Mouse (Mus musculus): ENCODE measurements around the gene Ddx54.

Ddx54 gene

DNA sequence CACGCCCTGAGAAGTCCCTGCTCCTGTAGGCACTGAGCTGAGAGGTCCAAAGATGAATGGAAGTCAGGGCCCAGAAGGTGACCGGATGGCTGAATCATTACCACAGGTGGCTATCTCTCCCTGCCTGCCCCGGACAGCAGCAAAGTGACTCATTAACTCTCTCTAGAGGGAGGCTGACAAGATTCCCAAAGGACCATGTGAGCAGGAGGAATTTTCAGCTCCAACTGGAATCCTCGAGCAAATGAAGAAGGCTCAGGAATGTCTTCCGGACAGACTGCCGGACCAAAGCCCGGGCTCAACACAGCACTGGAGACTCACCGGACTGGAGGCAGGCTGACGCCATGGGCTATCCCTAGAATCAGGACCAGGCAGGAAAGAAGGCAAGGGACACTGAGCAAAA is 30.5 kb upstream of the Ddx54 start:
- no peak for DNase-seq (ENCODE audit: low spot score in 2 of 2)

DNA sequence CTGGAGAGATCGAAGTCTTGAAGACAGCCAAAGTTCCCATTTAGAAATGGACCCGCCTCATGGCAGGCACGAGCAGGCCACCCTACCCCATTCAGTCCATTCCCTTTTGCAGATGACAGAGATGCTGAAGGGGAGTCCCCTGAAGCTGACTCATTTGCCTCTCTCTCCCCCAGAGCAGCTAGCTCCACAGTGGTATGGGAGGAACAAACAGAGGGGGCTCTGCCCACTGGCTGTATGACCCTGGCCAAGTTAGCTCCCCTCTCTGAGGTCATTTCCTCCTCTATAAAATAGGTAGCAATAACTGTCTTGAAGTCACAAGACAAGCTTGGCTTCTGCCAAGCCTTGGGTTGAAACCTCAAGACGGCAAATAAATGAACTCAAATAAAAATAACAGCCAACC is 29.0 kb upstream of the Ddx54 start:
- no peak for DNase-seq (ENCODE audit: low spot score in 2 of 2)

DNA sequence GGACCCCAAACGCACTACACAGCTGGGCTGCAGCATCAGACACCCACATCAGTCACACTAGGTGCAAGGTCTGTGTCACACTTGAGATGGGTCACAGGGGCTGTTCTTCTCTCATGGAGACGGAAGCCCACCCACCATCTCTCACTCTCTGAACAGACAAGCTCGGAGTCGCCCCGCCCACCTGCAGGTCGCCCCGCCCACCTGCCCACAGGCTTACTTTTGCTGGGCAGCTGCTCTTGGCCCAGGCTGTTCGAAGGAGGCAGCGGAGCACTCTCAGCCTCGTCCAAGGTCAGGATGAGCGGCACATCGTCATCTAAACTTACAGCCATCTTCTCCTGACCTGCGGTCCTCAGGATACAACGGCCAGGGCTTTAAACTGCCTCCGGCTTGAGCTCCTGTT is 27.6 kb upstream of the Ddx54 start:
- DNase-seq (ENCODE audit: low spot score in 2 of 2): no peak

DNA sequence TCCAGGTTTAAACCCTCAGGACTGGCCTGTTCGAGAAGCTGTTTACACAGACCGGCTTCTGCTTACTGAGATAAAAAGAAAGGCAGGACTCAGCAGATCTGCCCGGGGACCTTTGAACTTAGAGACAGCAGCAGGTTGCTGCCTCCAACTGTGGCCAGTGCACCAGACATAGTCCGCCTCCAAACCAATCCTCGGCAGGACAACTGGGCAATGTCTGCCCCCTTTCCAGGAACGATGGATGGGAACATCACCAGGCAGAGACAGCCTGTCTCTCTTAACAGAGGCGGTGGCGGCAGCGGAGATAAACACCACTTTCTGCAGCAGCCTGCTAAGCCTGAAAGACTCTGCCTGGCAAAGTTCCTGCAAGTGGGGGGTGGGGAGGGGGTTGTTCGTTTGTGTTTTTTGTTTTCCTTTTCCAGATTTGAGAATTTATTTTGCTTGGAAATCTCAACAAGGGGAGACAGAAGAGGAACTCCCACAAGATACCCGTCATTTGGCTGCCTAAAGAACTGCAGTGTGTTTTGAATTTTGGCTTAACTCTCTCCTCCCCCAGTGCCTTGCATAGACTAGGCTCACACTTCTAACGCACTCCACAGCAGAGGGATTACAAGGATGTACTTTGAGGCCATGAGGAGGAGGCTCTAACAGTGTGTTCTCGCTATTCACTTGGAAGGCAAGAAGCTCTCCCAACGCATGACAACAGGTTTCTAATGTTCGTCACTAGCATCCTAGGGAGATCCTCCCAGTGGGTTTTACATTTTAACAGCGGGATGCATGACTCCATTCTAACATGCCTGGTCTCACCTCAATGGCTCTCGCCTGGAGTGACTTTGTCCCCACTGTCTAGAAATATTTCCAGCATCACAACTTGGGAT is 25.6 kb upstream of the Ddx54 start:
- no peak for DNase-seq (ENCODE audit: low spot score in 2 of 2)

DNA sequence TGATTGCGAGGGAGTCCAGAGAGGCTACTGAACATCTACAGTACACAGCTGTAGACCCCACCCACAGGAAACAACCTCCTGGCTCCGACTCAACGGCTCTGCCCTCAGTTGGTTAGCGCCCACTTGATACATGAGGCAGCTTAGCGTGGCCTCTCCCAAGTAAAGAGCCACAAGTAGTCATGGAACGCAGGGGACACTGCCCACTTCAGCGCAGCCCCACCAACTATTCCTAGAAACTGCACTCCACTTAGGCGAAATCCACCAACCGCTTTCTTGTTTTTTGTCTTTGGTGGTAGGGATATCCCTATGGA is 25.0 kb upstream of the Ddx54 start:
- DNase-seq (ENCODE audit: low spot score in 2 of 2): peak; percentile 50 to 58

DNA sequence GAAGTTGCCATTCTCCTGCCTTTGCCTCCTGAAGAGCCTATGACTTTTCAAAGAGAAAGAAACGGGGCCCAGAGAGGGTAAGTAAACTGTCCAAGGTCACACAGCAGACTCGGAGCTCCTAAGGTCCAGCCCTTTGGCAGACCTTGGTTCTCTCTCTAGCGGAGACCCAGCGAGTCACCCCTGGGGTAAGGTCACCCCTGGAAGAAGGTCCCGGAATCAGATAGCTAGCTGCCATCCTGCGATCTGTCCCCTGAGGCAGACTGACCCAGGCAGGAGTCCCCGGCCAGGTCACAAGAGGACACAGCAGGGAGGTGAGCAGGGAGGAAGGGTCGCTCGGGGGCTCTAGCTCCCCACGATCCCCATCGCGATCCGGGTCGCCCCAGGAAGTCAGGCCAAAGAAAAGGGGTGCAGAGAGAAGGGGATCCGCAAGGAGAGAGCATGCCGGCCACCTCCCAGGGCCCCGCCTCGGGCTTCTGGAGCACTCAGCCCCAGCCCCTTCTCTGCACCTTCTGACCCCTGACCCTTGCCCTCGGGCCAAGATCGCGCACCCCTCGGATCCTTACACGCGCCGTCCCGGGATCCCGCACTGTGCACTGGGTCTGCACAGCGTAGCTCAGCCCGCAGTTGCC is 24.5 kb upstream of the Ddx54 start:
- DNase-seq (ENCODE audit: low spot score in 2 of 2): no peak

DNA sequence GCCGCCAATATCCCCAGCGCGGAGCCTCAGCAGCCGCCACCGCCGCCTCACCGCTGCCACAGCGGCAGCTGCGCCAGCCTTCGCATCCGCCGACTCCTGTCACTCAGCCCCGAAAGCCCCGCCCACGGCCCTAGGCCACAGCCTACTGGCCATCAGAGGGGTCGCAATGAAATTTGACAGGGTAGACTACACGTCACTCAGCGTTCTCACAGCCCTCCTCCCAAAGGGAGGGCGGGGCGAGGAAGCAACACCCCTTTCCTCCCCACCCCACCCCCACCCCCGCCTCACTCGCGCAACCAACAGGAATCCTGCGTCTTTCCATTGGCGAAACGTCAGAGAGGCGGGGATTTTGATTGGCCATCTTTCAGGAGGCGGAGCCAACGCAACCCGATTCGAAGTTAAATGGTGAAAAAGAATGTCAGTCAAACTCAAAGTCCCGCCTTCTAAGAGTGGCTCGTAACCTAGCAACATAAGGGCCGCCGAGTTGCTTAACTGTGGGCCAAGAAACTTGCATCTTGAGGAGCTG is 23.9 kb upstream of the Ddx54 start, which contains the start of the genes Tpcn1 and Iqcd:
Gene Tpcn1, minus strand, starts transcription at position 105 of the 526 bp plus-strand sequence.
Gene Iqcd, plus strand, starts transcription at position 448 of the 526 bp plus-strand sequence.
- peak; percentile 99 to 100 for DNase-seq (ENCODE audit: low spot score in 2 of 2)

DNA sequence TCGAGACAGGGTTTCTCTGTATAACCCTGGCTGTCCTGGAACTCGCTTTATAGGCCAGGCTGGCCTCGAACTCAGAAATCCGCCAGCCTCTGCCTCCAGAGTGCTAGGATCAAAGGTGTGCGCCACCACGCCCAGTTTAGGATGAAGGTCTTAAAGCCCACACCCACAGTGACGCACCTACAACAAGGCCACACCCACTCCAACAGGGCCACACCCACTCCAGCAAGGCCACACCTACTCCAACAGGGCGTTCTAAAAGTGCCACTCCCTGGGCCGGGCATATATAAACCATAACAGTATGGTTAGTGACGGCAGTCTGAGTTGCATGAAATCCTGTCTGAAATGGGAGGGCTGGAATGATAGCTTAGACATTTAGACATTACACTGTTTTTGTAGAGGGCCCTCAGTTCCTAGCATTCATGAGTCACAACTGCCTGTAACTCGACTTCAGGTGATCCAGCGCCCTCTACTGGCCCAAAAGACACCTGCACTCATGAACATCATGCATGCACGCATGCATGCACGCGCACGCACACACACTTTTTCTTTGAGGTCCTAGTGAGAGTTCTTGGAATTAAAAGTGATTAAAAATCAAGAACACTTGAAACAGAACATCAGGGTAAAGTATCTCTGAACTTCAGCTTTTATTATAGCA is 22.1 kb upstream of the Ddx54 start:
- no peak for DNase-seq (ENCODE audit: low spot score in 2 of 2)

DNA sequence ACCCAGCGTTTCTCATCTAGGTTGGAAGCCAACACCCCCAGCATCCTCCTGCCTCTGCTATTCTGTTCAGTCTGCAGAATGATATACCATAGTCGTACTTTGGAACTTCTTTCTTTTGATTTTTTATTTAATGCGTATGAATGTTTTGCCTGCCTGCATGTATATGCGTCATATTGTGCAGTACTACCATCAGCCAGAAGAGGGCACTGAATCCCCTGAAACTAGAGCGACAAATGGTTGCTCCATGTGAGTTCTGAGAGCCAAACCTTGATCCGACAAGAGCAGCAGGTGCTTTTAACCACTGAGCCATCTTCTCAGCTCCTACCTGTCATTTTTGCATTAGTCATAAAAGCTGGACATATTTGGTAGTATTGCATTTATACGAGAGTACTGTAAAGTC is 20.4 kb upstream of the Ddx54 start:
- DNase-seq (ENCODE audit: low spot score in 2 of 2): no peak

DNA sequence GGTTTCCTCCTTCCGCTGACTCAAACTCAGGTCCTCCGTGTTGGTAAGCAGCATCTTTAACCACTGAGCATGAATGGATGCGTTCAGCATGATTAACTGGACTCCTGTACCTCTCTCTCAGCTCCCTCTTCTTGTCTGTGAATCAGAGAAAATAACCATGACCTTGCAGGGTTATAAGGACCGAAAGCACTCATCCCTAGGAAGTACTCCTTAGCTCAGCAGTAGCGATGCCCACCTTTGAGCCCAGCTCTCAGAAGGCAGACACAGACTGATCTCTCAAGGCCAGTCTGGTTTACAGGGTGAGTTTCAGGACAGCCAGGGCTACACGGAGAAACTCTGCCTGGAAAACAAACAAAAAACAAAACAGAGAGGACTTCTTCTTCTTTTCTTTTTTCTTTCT is 18.1 kb upstream of the Ddx54 start:
- DNase-seq (ENCODE audit: low spot score in 2 of 2): no peak

DNA sequence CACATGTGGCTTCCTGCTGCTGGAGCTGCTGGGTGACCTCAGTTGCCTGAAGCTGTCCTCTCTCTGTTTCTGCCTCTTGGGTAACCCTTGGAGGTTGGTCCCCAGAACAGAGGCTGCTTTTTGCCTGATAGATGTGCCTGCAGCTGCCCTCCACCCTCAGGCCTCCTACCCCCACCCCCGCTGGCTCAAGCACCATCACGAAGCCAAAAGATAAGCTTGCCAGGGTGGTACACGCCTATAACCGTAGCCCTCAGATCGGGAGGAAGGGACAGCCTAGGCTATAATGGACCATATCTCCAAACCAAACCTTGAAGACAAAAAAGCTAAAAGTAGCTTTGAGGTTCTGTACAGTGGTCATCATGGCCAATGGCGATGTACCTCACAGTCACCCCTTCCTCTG is 12.9 kb upstream of the Ddx54 start:
- DNase-seq (ENCODE audit: low spot score in 2 of 2): no peak

DNA sequence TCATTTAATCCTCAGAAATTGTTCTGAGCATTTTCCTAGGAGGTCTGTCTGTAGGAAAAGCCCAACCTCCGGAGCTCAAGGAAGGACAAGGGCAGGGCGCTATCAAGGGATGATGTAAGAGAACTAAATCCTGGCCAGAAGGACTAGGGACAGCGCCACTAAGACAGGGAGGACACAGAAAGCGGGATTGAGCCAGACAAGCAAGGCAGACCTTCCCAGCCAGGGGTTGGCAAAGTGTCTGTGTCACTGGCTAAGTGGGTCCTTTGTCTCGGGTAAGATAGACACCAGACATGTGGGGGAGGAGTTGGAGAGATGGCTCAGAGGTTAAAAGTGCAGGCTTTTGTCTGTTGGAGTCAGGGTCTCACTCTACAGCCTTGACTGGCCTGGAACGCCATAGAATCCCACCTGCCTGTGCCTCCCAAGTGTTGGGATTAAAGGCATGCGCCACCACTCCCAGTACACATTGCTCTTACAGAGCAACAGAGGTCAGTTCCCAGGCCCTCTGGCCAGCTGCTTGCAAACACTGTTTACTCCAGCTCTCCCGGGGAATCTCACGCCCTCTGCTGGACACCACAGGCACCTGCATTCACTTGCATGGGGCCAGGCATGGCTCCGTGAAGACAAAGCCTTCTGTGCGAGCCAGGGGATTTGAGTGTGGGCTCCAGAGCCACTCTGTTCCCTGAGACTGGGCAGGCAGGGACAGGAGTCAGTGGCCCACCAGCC is 11.4 kb upstream of the Ddx54 start:
- DNase-seq (ENCODE audit: low spot score in 2 of 2): no peak

DNA sequence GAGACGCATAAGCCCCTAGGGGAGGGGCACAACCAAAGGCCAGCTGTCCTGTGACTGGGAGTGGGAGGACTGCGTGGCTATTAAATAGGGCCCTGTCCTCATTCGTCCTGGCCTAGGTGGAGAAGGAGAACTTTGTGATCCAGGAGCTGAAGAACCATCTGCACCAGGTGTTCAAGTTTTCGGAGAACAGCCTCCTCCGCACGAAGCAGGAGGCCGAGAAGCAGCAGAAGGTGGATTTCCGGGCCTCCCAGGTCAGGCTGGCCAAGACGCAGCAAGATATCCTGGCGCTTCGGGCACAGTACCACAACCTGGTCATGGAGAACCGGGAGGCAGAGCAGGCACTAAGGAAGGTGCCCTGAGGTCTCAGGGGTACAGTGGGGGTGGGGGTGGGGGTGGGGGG is 10.3 kb upstream of the Ddx54 start:
- no peak for DNase-seq (ENCODE audit: low spot score in 2 of 2)

DNA sequence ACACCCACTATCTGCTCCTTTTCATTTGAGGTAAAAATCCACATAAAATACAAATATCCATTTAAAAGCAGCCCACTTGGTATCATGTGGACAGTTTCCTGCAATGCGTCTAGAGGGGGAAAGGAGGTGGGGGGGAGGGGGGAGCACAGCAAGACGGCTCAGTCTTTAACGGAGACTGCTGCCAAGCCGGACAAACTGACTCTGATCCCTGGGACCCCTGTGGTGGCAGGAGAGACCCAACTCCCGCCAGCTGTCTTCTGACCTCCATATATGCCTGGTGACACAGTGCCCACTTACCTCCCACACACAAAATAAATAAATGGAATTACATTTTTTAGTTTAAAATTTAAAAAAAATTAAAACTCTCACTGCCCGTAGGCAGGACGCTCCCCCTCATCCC is 9.0 kb upstream of the Ddx54 start:
- no peak for DNase-seq (ENCODE audit: low spot score in 2 of 2)

DNA sequence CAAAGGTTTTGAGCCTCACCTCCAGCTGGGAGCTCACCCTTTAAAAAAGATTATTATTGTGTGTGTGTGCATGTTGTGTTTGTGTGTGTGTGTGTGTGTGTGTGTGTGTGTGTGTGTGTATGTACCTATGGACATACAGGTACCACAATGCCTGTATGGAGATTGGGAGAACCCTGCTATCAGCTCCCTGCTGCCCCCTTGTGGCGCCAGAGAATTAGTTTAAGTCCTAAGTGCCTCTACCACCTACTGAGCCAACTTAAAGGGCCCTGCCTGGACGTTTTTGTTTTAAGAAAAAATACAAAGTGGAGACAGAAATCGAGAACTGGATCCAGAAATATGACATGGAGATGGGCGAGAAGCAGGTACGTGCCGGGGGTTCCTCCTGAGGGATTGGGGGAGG is 7.7 kb upstream of the Ddx54 start:
- DNase-seq (ENCODE audit: low spot score in 2 of 2): peak; percentile 73 to 92

DNA sequence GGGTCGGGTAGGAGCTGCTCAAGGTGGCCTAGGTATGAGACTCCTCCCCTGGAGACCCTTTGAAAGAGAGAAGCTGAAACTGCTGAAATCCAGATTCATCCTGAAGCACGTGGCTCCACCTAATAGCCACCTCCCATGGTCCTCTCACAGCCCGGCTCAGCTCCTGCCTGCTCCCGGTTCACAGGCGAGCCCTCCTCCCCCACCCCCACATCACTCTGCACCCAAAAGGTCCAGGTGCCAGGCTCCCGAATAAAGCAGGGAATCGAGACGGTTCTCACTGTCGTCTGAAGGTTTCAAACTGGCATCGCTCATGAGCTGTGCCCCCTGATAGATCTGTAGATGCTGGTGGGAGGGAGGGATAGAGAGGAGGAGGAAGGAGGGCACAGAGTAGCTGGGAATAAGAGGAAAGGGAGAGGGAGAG is 7.3 kb upstream of the Ddx54 start:
- DNase-seq (ENCODE audit: low spot score in 2 of 2): no peak

DNA sequence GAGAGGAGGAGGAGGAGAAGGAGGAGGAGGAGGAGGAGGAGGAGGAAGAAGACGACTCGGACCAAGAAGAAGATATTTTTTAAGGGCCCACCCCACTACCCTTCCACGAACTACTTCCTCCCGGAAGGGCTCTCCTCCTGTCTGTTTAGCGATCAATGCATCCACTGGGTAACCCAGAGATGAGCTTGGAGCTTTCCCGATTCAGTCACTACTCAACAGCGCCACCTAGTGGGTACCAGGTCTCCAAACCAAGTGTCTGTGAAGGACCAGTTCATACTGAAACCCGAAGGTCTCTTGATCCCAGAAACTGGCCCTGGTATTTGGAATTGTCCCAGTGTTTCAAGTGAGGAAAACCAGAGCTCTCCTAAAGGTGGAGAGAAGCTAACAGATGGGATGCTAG is 6.9 kb upstream of the Ddx54 start:
- DNase-seq (ENCODE audit: low spot score in 2 of 2): peak; percentile 73 to 92

DNA sequence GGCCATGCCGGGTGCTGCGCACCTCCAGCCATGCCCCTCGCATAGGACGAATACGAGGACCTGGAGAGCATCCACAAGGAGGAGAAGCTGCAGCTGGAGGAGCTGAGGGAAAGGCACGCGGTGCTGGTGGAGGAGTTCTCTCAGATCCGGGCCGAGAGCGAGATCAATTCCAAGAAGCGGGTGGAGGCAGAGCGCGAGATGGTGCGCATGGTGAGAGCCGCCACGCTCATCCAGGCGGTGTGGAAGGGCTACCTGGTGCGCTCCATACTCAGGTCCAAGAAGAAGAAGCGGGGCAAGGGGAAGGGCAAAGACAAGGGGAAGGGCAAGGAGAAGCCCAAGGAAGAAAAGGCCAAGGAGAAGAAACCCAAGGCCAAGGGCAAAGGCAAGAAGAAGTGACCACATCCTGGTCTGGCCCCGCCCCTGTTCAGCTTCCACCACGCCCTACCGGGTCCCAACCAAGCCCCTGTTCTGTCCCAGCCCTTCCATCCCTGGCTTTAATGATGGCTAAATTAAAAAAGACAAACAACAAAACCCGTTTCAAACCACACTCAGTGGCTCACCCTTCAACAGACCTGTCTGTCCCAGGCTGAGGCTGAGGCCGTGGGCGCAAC is 5.8 kb upstream of the Ddx54 start:
- DNase-seq (ENCODE audit: low spot score in 2 of 2): no peak

DNA sequence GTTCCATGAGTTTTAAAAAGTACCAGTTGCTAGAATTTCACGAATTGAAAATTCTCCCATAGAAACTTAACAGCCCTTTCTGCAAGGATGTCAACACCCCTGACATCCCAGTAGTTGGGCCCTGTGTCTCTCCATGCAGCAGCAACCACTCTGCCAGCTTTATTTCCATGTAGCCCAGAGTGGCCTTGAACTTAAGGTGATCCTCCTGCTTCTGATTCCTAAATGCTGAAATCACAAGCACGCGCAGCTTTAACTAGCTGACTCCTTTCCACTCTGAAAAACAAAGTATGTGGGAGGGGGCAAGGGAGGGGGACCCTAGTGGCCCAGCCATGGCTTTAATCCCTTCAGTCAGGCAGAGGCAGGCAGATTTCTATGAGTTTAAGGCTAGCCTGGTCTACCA is 5.2 kb upstream of the Ddx54 start:
- DNase-seq (ENCODE audit: low spot score in 2 of 2): no peak

DNA sequence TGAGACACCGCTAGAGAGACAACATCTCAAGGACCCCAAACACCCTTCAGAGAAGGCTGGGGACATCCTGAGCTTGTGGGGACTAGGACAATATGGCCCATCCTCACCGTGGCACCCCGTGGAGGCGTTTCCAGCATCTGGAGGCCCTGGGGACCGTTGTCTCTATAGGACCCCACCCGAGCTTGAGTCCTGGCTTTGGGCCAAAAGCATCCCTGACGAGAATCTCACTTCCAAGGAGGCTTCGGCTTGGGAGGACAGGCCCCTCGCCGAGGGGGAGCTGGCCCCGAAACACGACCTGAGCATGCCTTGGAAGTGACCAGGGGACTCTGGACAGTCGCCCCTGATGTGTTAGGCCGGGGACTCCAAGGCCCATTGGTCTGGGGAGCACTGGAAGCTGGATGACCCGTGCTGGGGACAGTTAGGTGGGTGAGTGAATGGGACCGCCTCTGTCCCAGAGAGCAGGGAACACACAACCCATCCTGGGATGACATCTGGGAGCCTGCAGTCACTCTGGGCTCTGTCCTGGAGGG is 3.2 kb upstream of the Ddx54 start:
- no peak for DNase-seq (ENCODE audit: low spot score in 2 of 2)

DNA sequence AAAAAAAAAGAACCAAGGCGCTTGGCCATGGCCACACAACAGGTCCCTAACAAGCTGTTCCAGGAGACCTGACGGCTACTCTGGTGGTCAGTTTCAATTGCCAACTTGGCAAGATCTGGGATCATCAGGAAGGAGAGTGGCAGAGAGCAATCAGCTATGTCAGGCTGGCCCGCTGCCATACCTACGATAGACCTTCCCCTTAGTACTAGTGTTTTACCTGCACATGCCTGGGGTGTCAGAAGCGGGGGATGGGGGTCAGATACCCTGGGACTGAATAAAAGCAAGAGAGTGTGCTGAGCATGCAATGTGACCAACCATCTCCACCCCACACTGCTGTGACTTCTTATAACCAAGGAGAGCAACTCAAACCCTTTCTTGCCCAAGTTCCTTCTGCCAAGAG is 1.6 kb upstream of the Ddx54 start:
- DNase-seq (ENCODE audit: low spot score in 2 of 2): no peak
